Mouse (Mus musculus): ENCODE measurements around the gene Clrn1.
"Not testable (repeated sequence)": the region's sequence is repeated elsewhere in the genome, so short reads cannot be mapped to it uniquely, and the experiment has no call there.

Gene Clrn1

DNA sequence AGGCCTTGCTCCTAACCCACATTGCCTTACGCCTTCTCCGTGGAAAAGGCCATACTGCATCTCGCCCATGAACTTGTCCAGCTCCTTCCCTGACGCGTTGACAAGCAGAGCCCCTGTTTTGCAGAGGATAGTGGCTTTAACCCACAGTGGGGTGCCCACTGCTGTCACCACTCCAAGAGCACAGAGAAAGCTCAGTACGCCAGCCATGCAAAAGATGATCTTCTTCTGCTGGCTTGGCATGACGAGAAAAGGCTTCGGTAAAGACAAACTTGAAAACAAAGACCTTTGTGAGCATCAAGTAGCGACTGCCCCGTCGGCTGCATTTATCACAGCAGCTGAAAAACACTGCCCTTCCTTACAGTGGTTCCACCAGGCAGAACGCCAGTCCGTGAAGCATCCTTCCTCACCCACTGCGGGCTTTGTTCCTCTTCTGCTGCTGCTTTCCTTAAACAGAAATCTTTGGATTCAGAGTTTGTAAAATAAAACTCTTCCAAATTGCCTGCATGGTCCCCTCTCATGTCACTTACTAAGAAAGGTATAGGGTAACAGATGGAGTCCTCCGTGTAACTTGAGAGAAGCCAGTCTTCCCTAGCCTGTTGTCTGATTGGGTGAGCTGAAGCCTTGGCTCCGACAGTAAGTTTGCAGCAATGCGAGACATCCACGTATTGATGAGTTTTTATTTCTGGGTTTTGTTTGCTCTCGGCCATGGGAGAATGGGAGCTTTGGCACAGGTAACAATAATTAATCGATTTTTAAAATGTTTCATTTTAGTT is at the start of gene Clrn1:
Clrn1 (minus strand) TSS at position 540 of the 773 bp plus-strand sequence.
- no peak for ATAC-seq (ENCODE audit: insufficient number of reproducible peaks, low FRiP score, low TSS enrichment)

- no peak for ATAC-seq (ENCODE audit: insufficient number of reproducible peaks, low FRiP score, low TSS enrichment)
These were observed 38.9 kb upstream of the Clrn1 start for GRCm38 (mm10) chr3:58924027-58924426.

- ATAC-seq (ENCODE audit: insufficient number of reproducible peaks, low FRiP score, low TSS enrichment): no peak
These were observed 38.0 kb upstream of the Clrn1 start for GRCm38 (mm10) chr3:58923140-58923539.

- ATAC-seq (ENCODE audit: insufficient number of reproducible peaks, low FRiP score, low TSS enrichment): no peak
These were observed 37.5 kb upstream of the Clrn1 start for GRCm38 (mm10) chr3:58922636-58923035.

DNA sequence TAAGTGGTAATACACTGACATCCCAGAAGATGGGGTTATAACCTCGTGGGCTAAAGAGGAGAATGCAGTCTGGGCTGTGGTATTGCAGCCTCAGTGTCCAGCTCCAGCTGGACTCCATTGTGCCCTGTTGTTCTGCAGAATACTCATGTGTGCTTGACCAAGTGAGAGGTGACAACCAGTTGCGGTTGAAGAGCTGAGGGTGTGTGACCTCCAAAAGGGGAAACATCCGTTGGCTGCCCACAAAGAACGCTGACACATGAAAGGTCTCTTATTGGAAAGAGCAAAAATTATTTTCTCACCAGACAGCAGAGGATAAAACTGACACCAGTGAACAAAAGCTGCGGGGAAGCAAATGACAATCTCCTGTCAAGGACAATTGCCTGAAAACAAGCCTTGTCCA is 36.2 kb upstream of the Clrn1 start:
- no peak for ATAC-seq (ENCODE audit: insufficient number of reproducible peaks, low FRiP score, low TSS enrichment)

- no peak for ATAC-seq (ENCODE audit: insufficient number of reproducible peaks, low FRiP score, low TSS enrichment)
These were observed 19.5 kb upstream of the Clrn1 start for GRCm38 (mm10) chr3:58904656-58905055.

- ATAC-seq (ENCODE audit: insufficient number of reproducible peaks, low FRiP score, low TSS enrichment): no peak
These were observed 17.1 kb upstream of the Clrn1 start for GRCm38 (mm10) chr3:58902051-58902758.

GRCm38 (mm10) chr3:58895131-58895530 is 10.0 kb upstream of the Clrn1 start:
- ATAC-seq (ENCODE audit: insufficient number of reproducible peaks, low FRiP score, low TSS enrichment): no peak

GRCm38 (mm10) chr3:58894529-58894928 is 9.4 kb upstream of the Clrn1 start:
- ATAC-seq (ENCODE audit: insufficient number of reproducible peaks, low FRiP score, low TSS enrichment): no peak

GRCm38 (mm10) chr3:58889670-58890069 is 4.5 kb upstream of the Clrn1 start:
- no peak for ATAC-seq (ENCODE audit: insufficient number of reproducible peaks, low FRiP score, low TSS enrichment)

- ATAC-seq (ENCODE audit: insufficient number of reproducible peaks, low FRiP score, low TSS enrichment): no peak
These were observed 3.1 kb upstream of the Clrn1 start for GRCm38 (mm10) chr3:58888131-58888715.

DNA sequence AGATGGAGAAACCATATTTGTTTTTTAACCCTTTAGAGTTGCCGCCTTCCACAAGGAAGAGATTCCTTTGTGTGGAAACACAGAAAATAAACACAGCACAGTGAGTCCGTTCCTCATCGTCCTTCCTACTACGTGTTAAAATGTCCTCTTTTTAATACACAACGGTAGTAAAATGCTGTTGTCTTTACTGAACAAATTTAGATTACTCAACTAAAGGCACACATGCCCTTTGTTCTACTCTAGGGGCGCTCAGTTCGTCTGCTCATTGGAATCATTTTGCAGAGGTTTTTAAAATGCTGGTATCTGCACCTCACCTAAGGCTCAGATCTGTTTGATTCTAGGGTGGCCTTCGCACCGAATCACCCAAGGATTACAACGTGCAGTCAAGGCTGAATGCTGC is 2.6 kb upstream of the Clrn1 start:
- no peak for ATAC-seq (ENCODE audit: insufficient number of reproducible peaks, low FRiP score, low TSS enrichment)

DNA sequence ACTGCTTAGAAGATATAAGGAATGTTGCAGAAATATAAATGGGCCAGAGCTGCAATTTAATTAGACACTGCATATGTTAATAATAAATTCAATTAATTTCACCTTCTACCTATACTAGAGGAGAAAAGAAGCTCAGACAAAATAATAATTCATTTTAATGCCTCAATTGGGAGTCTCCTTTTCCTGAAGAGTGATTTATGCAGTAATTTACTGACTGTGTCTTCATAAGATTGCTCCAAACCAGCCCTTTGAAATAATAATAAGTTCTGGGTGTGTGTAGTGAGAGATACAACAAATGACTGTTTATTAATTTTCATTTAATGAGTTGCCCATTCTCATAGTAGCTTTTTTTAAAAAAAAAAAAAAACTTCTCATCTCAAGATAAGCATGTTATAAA is 1.6 kb downstream of the Clrn1 start:
- ATAC-seq (ENCODE audit: insufficient number of reproducible peaks, low FRiP score, low TSS enrichment): no peak

DNA sequence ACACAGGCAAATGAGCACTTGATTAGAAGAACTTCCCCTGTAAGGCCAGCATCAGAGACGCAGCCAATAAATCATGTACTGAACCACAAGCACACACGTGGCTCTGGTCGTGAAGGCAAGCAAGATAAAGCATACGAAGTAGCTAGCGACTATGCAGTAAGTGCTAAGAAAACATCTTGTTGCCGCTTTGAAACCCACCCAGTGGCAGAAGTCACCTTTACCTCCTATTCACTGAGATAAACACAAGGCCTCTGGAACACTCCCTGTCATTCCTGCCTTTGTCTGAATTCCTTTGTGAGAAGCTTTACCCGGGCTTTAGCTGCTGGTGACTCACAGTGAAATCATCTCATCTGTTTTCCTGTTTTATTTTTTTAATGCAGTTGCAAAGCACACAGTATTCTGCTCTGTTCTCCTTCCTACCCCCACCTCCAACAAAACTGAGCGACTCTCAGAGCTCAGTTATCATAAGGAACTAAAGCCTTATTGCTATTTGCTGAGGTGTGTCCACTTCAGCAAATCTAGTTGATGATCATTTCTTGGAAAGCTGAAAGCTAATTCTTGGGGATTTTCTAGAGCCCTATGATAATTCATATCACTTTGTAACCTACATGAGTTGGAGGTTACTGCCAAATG is 2.1 kb downstream of the Clrn1 start:
- ATAC-seq (ENCODE audit: insufficient number of reproducible peaks, low FRiP score, low TSS enrichment): no peak

DNA sequence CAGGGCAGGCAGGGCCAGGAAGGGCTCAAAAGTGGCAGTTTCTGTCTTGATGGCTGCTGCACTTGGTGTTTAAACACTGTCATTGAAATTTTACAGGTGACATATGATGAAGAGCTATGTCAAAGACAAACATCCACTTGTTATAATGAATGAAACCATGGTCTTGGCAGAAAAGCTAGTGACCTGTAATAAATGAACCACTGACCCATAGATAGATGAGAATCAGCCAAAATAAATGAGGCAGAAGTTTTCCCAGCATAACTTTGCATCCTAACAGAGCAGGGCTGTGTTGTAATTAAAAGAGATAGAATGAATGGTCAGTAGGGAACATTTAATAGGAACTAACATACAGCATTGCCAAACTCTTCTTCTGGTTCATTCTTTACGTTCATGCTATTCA is 4.1 kb downstream of the Clrn1 start:
- no peak for ATAC-seq (ENCODE audit: insufficient number of reproducible peaks, low FRiP score, low TSS enrichment)

DNA sequence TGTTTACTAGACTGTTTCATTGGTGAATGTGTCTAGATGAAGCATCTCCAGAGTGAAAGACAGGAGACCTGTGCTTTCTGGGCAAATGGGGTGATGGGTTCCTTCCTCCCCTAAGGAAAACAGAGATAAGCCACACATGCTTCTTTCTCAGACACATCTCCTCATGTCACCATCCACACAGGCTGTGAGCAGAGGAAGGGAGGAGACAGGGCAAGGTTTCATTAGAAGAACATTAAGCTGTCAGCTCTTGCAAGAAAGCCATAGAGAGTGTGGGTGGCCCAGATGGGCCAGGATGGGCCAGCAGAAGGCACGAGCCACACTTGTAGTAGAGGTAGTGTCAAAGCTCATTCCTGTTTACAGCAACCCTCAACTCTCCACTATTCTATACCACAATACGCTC is 5.0 kb downstream of the Clrn1 start:
- ATAC-seq (ENCODE audit: insufficient number of reproducible peaks, low FRiP score, low TSS enrichment): no peak

DNA sequence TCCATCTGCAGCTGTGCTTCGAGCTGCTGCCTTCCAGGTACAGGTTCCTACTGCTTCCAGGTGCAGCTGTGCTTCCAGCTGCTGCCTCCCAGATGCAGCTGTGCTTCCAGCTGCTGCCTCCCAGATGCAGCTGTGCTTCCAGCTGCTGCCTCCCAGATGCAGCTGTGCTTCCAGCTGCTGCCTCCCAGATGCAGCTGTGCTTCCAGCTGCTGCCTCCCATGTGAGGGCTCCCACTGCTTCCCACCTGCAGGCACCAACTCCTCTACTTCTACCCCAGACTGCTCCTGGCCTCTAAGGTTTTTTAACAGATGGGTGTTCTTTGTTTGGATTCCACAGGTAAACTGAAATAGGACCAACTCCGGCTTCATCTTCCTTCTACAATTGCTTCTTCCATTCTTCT is 13.3 kb downstream of the Clrn1 start:
- ATAC-seq (ENCODE audit: insufficient number of reproducible peaks, low FRiP score, low TSS enrichment): not testable (repeated sequence)

- ATAC-seq (ENCODE audit: insufficient number of reproducible peaks, low FRiP score, low TSS enrichment): peak; percentile 82
These were observed 19.4 kb downstream of the Clrn1 start for GRCm38 (mm10) chr3:58865690-58866089.

DNA sequence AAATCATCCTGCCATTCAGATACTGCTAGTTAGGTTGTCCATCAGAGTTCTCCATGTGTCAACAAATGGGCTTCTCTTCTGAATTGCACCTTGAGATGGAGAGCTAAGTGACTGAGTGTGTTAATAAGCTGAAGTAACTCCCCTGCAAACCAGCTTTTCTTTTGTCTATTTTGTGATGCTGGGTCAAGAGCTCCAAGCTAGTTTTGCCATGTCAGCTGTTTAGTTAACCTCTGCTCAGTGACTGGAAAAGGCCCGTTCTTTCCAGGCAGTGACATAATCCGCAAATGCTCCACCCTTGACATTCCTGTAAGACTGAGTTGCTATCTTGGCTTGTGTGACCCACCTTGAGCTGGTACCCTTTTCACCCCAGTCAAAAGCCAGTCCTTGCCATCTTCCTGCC is 22.2 kb downstream of the Clrn1 start:
- no peak for ATAC-seq (ENCODE audit: insufficient number of reproducible peaks, low FRiP score, low TSS enrichment)

DNA sequence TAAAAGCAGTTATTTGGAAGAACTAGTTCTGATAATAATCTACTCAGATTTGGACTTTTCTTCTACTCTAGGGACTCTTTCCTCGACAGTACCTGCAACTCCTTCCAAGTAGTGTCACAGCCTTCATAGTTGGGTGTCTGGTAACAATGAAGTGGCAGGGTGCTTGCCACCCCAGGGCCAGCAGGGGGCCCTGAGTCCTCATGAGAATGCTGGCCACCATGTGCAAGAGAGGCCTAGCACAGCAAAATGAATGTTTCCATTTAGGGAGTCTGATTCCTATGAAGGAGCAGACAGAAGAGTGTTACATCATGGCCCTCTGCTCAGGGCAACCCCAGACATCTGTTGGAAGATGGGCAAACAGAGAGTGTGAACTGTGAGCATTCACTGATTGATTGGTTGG is 41.7 kb downstream of the Clrn1 start:
- no peak for ATAC-seq (ENCODE audit: insufficient number of reproducible peaks, low FRiP score, low TSS enrichment)
